Mouse (Mus musculus) CH12.LX (cell line): ENCODE measurements at regions not wholly inside any gene's neighbourhood (a gene's known extent, or its start where the extent isn't known, plus 50 kb on each side); places are given as distances from the start of the nearest gene placed in this dataset.

ENCODE experiments used
- CTCF ChIP-seq, 2 experiments: IDR thresholded peaks in 1 of 2; conservative IDR thresholded peaks in 1 of 2; 2 replicates each; pipeline ENCODE4 v1.5.1; 2011 to 2012; ENCODE audit warnings: low read depth in 2 of 2, low read length in 2 of 2, improper control_type of control experiment in 1 of 2, inconsistent platforms in 1 of 2, mild to moderate bottlenecking in 1 of 2, moderate library complexity in 1 of 2
- E2F4 ChIP-seq: IDR thresholded peaks from 2 replicates; pipeline ENCODE4 v1.6.1; 2011; ENCODE audit warnings: low read depth, low read length, improper control_type of control experiment; ENCODE audit not compliant: insufficient replicate concordance
- ELF1 ChIP-seq: IDR thresholded peaks from 2 replicates; pipeline ENCODE4 v1.6.1; 2014; ENCODE audit warnings: low read depth, mild to moderate bottlenecking, inconsistent platforms, low read length, improper control_type of control experiment
- HCFC1 ChIP-seq: IDR thresholded peaks from 2 replicates; pipeline ENCODE4 v1.6.1; 2012; ENCODE audit warnings: low read depth, mild to moderate bottlenecking, inconsistent platforms, low read length, improper control_type of control experiment
- NRF1 ChIP-seq: IDR thresholded peaks from 2 replicates; pipeline ENCODE4 v1.6.1; 2014; ENCODE audit warnings: low read depth, mild to moderate bottlenecking, inconsistent platforms, low read length, improper control_type of control experiment, moderate library complexity
- RAD21 ChIP-seq: IDR thresholded peaks from 2 replicates; pipeline ENCODE4 v1.6.1; 2011; ENCODE audit warnings: low read depth, mild to moderate bottlenecking, low read length, improper control_type of control experiment, moderate library complexity
- USF1 ChIP-seq: IDR thresholded peaks from 2 replicates; pipeline ENCODE4 v1.6.1; 2014; ENCODE audit warnings: low read depth, mild to moderate bottlenecking, inconsistent platforms, low read length, improper control_type of control experiment
- ZMIZ1 ChIP-seq: IDR thresholded peaks from 2 replicates; pipeline ENCODE4 v1.6.1; 2012; ENCODE audit warnings: low read depth, mild to moderate bottlenecking, inconsistent platforms, low read length, improper control_type of control experiment

DNA sequence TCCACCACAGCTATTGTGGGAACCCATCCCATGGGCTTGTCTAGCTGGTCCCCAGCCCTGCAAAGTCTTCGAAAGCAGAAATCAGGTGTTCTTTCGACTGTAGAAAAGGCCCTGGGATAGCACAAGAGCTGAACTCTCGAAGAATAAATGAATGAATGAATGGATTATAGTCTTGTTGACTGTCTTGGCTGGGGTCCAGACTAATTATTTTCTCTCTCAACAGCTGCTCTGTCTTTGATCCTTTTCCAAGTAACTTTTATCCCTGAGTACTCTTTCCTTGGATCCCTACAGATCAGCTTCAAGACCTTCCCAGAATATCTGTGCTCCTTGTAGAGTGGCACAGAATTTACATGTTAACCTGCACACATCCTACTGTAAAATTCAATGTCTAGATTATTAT, 266.3 kb upstream of the Msx2 start:
- TF ChIP-seq ELF1 (no peak), USF1 (no peak), ZMIZ1 (no peak), CTCF (conservative IDR thresholded peaks at IDR 0.05 in 1 of 2, IDR thresholded peaks at IDR 0.05 in 1 of 2; ENCODE audit: low read depth in 2 of 2, low read length in 2 of 2) (no peak), E2F4 (no peak), HCFC1 (no peak), NRF1 (no peak), RAD21 (no peak)
